Comparison of ENCODE assay signal across 21 mouse cellular contexts in the genomic region with DNA sequence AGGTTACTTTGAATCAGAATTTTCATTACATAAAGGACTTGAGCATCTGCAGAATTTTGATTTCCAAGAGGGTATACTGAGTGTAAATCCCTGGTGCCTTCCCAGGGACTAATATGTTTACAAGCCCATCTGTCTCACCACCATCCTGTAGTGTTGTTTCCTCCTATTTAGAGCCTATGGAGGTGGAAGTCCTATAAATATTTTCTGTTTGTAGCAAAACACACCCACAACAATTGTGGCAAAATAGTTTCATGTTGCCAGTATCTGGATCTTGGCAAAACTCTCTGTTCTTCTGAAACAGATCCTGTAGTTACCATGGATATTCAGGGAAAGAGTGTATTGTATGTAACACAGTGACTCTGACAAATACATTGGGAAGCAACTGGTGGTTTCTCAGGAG.
DNase-seq lines count a peak whose midpoint lies in the region; TF ChIP-seq lines count a peak whose summit lies in the region.
"Had no signal": no experiment of that assay in that cellular context is flagged by ENCODE, and none has a peak within 500 bp of the region (broad histone marks: within the 10 kb centered on the region; RNA-seq: fewer than 3 reads in every experiment).

No protein-coding gene starts in this region.

- H3K27ac ChIP-seq in layer of hippocampus, adult 2 months, result no peak overlapping the region
- H3K27ac ChIP-seq: embryonic facial prominence, embryonic 15.5 days; forebrain, embryonic 10.5 days; forebrain, embryonic 15.5 days; heart, embryonic 13.5 days had no signal

- intact Hi-C loops in left cerebral cortex, postnatal 25 days (cut with DNase I), result no loop called here

- no peak for TF ChIP-seq CTCF in layer of hippocampus, adult 2 months (conservative IDR thresholded peaks at IDR 0.05)

- peak; percentile 7 to 72 for DNase-seq in layer of hippocampus, adult 18-20 months (ENCODE audit: low spot score in 2 of 2)
- DNase-seq in layer of hippocampus, postnatal 10 days (ENCODE audit: low spot score in 2 of 2), result no peak
- peak; percentile 12 to 42 for DNase-seq in left cerebral cortex, postnatal 25 days (ENCODE audit: low spot score in 2 of 2)
- DNase-seq in left cerebral cortex, adult 18-20 months (ENCODE audit: low spot score in 2 of 2), result no peak
- peak; percentile 31 to 53 for DNase-seq in layer of hippocampus, adult 2 months (ENCODE audit: low spot score in 2 of 2)
- DNase-seq in layer of hippocampus, adult 9-10 months (ENCODE audit: low spot score), result peak; percentile 36
- DNase-seq in thymus, adult 18-20 months, result no peak
- no peak for DNase-seq in cerebellum, adult 8-10 months
- DNase-seq: adrenal gland, adult 2 months; adrenal gland, postnatal 25 days; cerebellum, adult 2 months; cerebellum, postnatal 14 days; embryo, embryonic 11 days; gastrocnemius, postnatal 36 days; heart, adult 11 months; heart, postnatal 36 days had no signal

- no peak overlapping the region for H3K4me3 ChIP-seq in layer of hippocampus, adult 2 months
- H3K4me3 ChIP-seq: embryonic facial prominence, embryonic 15.5 days; erythroblast, embryonic 14.5 days; forebrain, embryonic 10.5 days; forebrain, embryonic 15.5 days; heart, embryonic 13.5 days had no signal

Comparison
In these comparisons a context has a peak if more than half of its experiments do, and no peak if none do; other contexts are left out.
1. DNase-seq: peak in layer of hippocampus, adult 18-20 months (2 of 2), left cerebral cortex, postnatal 25 days (2 of 2), layer of hippocampus, adult 2 months (2 of 2) and layer of hippocampus, adult 9-10 months (single experiment); none in layer of hippocampus, postnatal 10 days (0 of 2), left cerebral cortex, adult 18-20 months (0 of 2), thymus, adult 18-20 months (0 of 2) and cerebellum, adult 8-10 months (single experiment).